Mouse (Mus musculus) stomach, postnatal 0 days (tissue): ENCODE measurements around the gene St3gal3. TPM values are rescaled to one million over a fixed set of nuclear protein-coding genes. Genes with fewer than 3 reads are reported as not detected.
A peak's percentile ranks its signal among the peaks of the same experiment; 100 is the strongest.

ENCODE experiments used
- ATAC-seq: fragments of 200-750 bp; cut with Nextera tagmentation; 2 replicates; pipeline ENCODE4 v1.8.0; 2017; ENCODE audit not compliant: low FRiP score, low TSS enrichment
- DNase-seq: peaks from one replicate; pipeline ENCODE4 v3.0.0-alpha.2; 2016; ENCODE audit warnings: low spot score
- H3K27ac ChIP-seq: fragments of 300-500 bp; sonication (generic); replicated peaks from 2 replicates; pipeline ENCODE4 v1.5.1; 2014; ENCODE audit warnings: mild to moderate bottlenecking, control low read depth
- H3K27me3 ChIP-seq: fragments of 300-500 bp; sonication (generic); 2 replicates; pipeline ENCODE4 v1.6.1; 2014; ENCODE audit warnings: low read length; ENCODE audit not compliant: control insufficient read depth, insufficient read depth
- H3K36me3 ChIP-seq: fragments of 300-500 bp; sonication (generic); 2 replicates; pipeline ENCODE4 v1.6.1; 2014; ENCODE audit warnings: low read length, mixed read lengths; ENCODE audit not compliant: control insufficient read depth, insufficient read depth
- H3K4me1 ChIP-seq: fragments of 300-500 bp; sonication (generic); replicated peaks from 2 replicates; pipeline ENCODE4 v1.6.1; 2014; ENCODE audit warnings: antibody characterized with exemption; ENCODE audit not compliant: control insufficient read depth, insufficient read depth
- H3K4me2 ChIP-seq: fragments of 300-500 bp; sonication (generic); replicated peaks from 2 replicates; pipeline ENCODE4 v1.6.1; 2014; ENCODE audit warnings: low read depth, mild to moderate bottlenecking, control low read depth, moderate library complexity
- H3K4me3 ChIP-seq: fragments of 300-500 bp; sonication (generic); 2 replicates; pipeline ENCODE4 v1.5.1; 2014; ENCODE audit warnings: low read depth, low read length, control low read depth
- H3K9ac ChIP-seq: fragments of 300-500 bp; sonication (generic); 2 replicates; pipeline ENCODE4 v1.6.1; 2014; ENCODE audit warnings: mild to moderate bottlenecking, low read length, control low read depth, mixed read lengths
- H3K9me3 ChIP-seq: fragments of 300-500 bp; sonication (generic); 2 replicates; pipeline ENCODE4 v1.6.1; 2016; ENCODE audit warnings: low read length; ENCODE audit not compliant: control insufficient read depth
- CTCF ChIP-seq: IDR thresholded peaks from 2 replicates; pipeline ENCODE4 v1.5.1; 2016; ENCODE audit warnings: antibody characterized with exemption, low read depth, mild to moderate bottlenecking, moderate library complexity
- EP300 ChIP-seq: optimal IDR thresholded peaks from 2 replicates; pipeline ENCODE3; 2016; ENCODE audit warnings: antibody characterized with exemption
- WGBS: fragments of 180-500 bp; shearing (Covaris S2); extraction: QIAGEN DNeasy Blood & Tissue Kit; methylation state at CpG from one replicate; pipeline ENCODE4 v1.1.7; 2014; 5-methylcytosine and 5-hydroxymethylcytosine counted together
- polyA plus RNA-seq: library from polyadenylated mRNA; unstranded; fragments of >200 nt; fragmentation: Nextera tagmentation; extraction: Ambion mirVana; gene quantifications from 2 replicates; pipeline ENCODE4 v1.2.1, GENCODE M21; 2015

St3gal3 gene
- polyA plus RNA-seq, 1 experiment from 2014 or later = 3.2 TPM

- DNase-seq (peak; percentile 85), ATAC-seq (peak; percentile 87)
- TF ChIP-seq EP300 = no peak
- TF ChIP-seq CTCF = no peak
- WGBS = 1% methylated on average over 21 of the region's 21 CpGs
- Histone ChIP-seq H3K4me2 (peak within 1 kb of the TSS; percentile 96), H3K4me1 (peaks cover 2% of the 10 kb centered on the region; the same call in 1 of the 2 replicates), H3K4me3 (peak within 1 kb of the TSS; percentile 69), H3K36me3 (peaks cover 2% of the 10 kb centered on the region; the same call in 1 of the 2 replicates), H3K9me3 (no peaks in the 10 kb centered on the region), H3K27me3 (no peaks in the 10 kb centered on the region), H3K9ac (peak within 1 kb of the TSS; percentile 65), H3K27ac (no peak within 1 kb of the TSS)
Measured at GRCm38 (mm10) chr4:117891738-117892161, 243.0 kb downstream of the St3gal3 start, which contains the start of gene Dph2. TSS of gene Dph2 (minus strand) at chr4:117892032.

- Histone ChIP-seq H3K9me3 (no peaks in the 10 kb centered on the region), H3K27me3 (no peaks in the 10 kb centered on the region)
- ATAC-seq = no peak
Measured at GRCm38 (mm10) chr4:117890750-117891149, 244.0 kb downstream of the St3gal3 start.

GRCm38 (mm10) chr4:117890031-117890430, 244.7 kb downstream of the St3gal3 start:
- peaks cover 2% of the 10 kb centered on the region; the same call in 1 of the 2 replicates for H3K4me1 ChIP-seq
- H3K4me2 ChIP-seq = no peak overlapping the region
- no peak overlapping the region for H3K4me3 ChIP-seq
- no peaks in the 10 kb centered on the region for H3K9me3 ChIP-seq
- H3K36me3 ChIP-seq = peaks cover 3% of the 10 kb centered on the region; the same call in 1 of the 2 replicates
- TF ChIP-seq CTCF = no peak
- no peak for TF ChIP-seq EP300
- ATAC-seq (no peak), DNase-seq (no peak)
- H3K27me3 ChIP-seq = no peaks in the 10 kb centered on the region
- no peak overlapping the region for H3K27ac ChIP-seq
- no peak overlapping the region for H3K9ac ChIP-seq
- 92% methylated on average over 14 of the region's 14 CpGs for WGBS

More at GRCm38 (mm10) chr4:117890750-117891149, 244.0 kb downstream of the St3gal3 start:
- peak overlapping the region; percentile 96; the same call in 1 of the 2 replicates for H3K4me2 ChIP-seq
- H3K36me3 ChIP-seq = peaks cover 2% of the 10 kb centered on the region; the same call in 1 of the 2 replicates
- peaks cover 2% of the 10 kb centered on the region; the same call in 1 of the 2 replicates for H3K4me1 ChIP-seq
- WGBS = 89% methylated on average over 8 of the region's 8 CpGs
- H3K4me3 ChIP-seq = no peak overlapping the region
- H3K27ac ChIP-seq = no peak overlapping the region
- no peak for TF ChIP-seq CTCF
- TF ChIP-seq EP300 = no peak
- H3K9ac ChIP-seq = no peak overlapping the region
- DNase-seq = no peak

- no peak for ATAC-seq
- H3K4me3 ChIP-seq = no peak overlapping the region
- 92% methylated on average over 15 of the region's 15 CpGs for WGBS
- no peaks in the 10 kb centered on the region for H3K27me3 ChIP-seq
- no peak overlapping the region for H3K4me2 ChIP-seq
- H3K36me3 ChIP-seq = 0 out of 2 replicates have a peak, but pooled peaks cover 6% of the 10 kb centered on the region
- H3K9me3 ChIP-seq = no peaks in the 10 kb centered on the region
- TF ChIP-seq CTCF (no peak), EP300 (no peak)
- H3K9ac ChIP-seq = no peak overlapping the region
- no peak overlapping the region for H3K27ac ChIP-seq
- DNase-seq = no peak
- peaks cover 2% of the 10 kb centered on the region; the same call in 1 of the 2 replicates for H3K4me1 ChIP-seq
Measured at GRCm38 (mm10) chr4:117889471-117889870, 245.2 kb downstream of the St3gal3 start.

- Histone ChIP-seq H3K27me3 (no peaks in the 10 kb centered on the region), H3K4me1 (peaks cover 11% of the 10 kb centered on the region; the same call in 1 of the 2 replicates), H3K27ac (no peak overlapping the region), H3K36me3 (0 out of 2 replicates have a peak, but pooled peaks cover 6% of the 10 kb centered on the region), H3K4me3 (no peak overlapping the region), H3K9me3 (no peaks in the 10 kb centered on the region), H3K9ac (no peak overlapping the region; the same call in 1 of the 2 replicates), H3K4me2 (no peak overlapping the region)
- TF ChIP-seq EP300 = no peak
- TF ChIP-seq CTCF = no peak
- ATAC-seq = no peak
- 68% methylated on average over 2 of the region's 2 CpGs for WGBS
- DNase-seq = no peak
Measured at GRCm38 (mm10) chr4:117887920-117888319, 246.8 kb downstream of the St3gal3 start.

- no peak for TF ChIP-seq CTCF
- no peak for TF ChIP-seq EP300
- DNase-seq (peak; percentile 96), ATAC-seq (peak; percentile 92)
- Histone ChIP-seq H3K27me3 (no peaks in the 10 kb centered on the region), H3K4me2 (peak within 1 kb of the TSS; percentile 99), H3K27ac (peak within 1 kb of the TSS; percentile 77), H3K36me3 (0 out of 2 replicates have a peak, but pooled peaks cover 6% of the 10 kb centered on the region), H3K4me3 (peak within 1 kb of the TSS; percentile 95), H3K4me1 (peaks cover 11% of the 10 kb centered on the region; the same call in 1 of the 2 replicates), H3K9me3 (no peaks in the 10 kb centered on the region), H3K9ac (peak within 1 kb of the TSS; percentile 89)
- WGBS = under 1% methylated on average over 30 of the region's 37 CpGs
Measured at GRCm38 (mm10) chr4:117887133-117887532, 247.6 kb downstream of the St3gal3 start, which contains the start of gene Atp6v0b. TSS of gene Atp6v0b (minus strand) at chr4:117887333.
